Mouse (Mus musculus) erythroblast, embryonic 14.5 days (primary cell): ENCODE data around the gene Clec2e. TPM values are rescaled to one million over a fixed set of nuclear protein-coding genes. Genes with fewer than 3 reads are reported as not detected.
A peak's percentile ranks its signal among the peaks of the same experiment; 100 is the strongest.

ENCODE experiments used
- H3K27me3 ChIP-seq: 2 replicates; pipeline ENCODE4 v1.6.1; 2012; ENCODE audit warnings: inconsistent platforms; ENCODE audit not compliant: control insufficient read depth
- H3K36me3 ChIP-seq: 2 replicates; pipeline ENCODE4 v1.6.1; 2012; ENCODE audit warnings: mild to moderate bottlenecking, inconsistent platforms; ENCODE audit not compliant: control insufficient read depth
- H3K4me1 ChIP-seq: 2 replicates; pipeline ENCODE4 v1.6.1; 2012; ENCODE audit warnings: inconsistent platforms; ENCODE audit not compliant: control insufficient read depth
- H3K4me3 ChIP-seq: replicated peaks from 2 replicates; pipeline ENCODE3; 2012; ENCODE audit warnings: moderate library complexity, mild to moderate bottlenecking, inconsistent platforms
- H3K9me3 ChIP-seq: 2 replicates; pipeline ENCODE4 v1.6.1; 2012; ENCODE audit warnings: low read length, inconsistent platforms, mixed read lengths; ENCODE audit not compliant: control insufficient read depth
- GATA1 ChIP-seq: IDR thresholded peaks from 2 replicates; pipeline ENCODE4 v1.6.1; 2012; ENCODE audit warnings: low read length, inconsistent platforms, mixed read lengths
- TAL1 ChIP-seq: IDR thresholded peaks from 3 replicates; pipeline ENCODE4 v1.6.1; 2012; ENCODE audit warnings: low read length, inconsistent platforms, mixed read lengths
- polyA plus RNA-seq: library from polyadenylated mRNA; stranded (reverse); fragments of >175 nt; gene quantifications from 2 replicates; pipeline ENCODE4 v1.2.3, GENCODE M21; 2012

The Clec2e gene
- polyA plus RNA-seq, 1 experiment, result not detected

DNA sequence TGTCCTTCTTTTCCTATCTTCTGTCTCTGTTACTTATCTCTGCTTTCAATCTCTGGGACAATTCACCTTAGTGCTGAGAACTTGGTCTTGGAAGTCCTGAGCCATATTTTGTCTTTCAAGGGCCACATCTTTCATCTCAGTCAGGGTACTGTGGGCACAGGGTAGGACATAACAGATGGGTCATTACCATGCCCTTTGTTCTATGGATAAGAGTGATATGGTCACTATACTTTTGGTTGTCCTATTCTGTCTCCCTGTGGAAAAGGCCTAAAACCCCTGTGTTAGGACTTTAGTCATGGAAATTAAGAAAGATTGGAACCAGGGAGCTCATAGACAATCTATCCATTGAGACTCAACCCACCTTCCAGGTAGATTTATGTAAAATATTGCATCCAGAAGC lies 34.2 kb downstream of the Clec2e start:
- no peak for TF ChIP-seq GATA1
- no peak for TF ChIP-seq TAL1
- H3K9me3 ChIP-seq, result no peaks in the 10 kb centered on the region
- no peaks in the 10 kb centered on the region for H3K27me3 ChIP-seq
- no peak overlapping the region for H3K4me3 ChIP-seq
- no peaks in the 10 kb centered on the region for H3K36me3 ChIP-seq
- no peaks in the 10 kb centered on the region for H3K4me1 ChIP-seq

DNA sequence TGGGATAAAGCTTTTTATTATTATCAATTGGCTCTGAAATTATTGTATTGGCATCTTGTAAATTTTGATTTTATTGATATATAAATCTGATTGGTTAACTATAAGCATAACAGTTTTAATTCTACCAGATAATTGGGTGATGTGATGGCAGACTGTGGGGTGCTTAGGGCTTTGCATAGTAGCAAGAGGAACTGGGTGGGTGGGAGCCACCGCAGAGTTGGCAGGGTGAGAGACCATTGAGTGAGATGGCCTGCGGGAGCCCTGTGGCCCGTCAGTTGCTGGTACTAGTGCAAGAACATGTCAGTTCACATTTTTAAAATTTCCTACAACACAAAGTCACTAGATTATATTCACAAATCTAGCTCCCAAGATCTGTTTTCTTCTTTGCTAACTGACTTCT lies 34.9 kb downstream of the Clec2e start:
- H3K36me3 ChIP-seq, result no peaks in the 10 kb centered on the region
- no peaks in the 10 kb centered on the region for H3K27me3 ChIP-seq
- H3K4me3 ChIP-seq, result no peak overlapping the region
- TF ChIP-seq TAL1 (no peak), GATA1 (no peak)
- H3K9me3 ChIP-seq, result no peaks in the 10 kb centered on the region
- H3K4me1 ChIP-seq, result no peaks in the 10 kb centered on the region

DNA sequence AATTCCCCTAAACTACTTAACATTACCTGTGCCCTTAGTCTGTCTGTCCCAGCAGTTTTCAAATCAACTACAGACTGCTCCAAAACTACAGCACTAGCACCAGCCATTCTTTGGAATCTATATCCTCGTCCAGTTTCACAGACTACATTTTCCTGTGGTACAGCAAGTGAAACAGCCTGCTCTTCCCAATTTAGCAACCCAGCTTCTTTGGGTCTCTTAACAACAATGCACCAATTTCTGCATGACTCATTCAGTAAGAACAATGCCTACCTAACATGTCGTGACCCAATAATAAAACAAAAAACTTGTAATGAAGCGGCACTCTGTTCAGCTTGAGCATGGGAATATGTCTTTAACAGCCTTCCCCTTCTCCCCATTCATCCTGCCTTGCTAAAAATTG lies 35.3 kb downstream of the Clec2e start:
- no peak for TF ChIP-seq GATA1
- no peak for TF ChIP-seq TAL1
- H3K4me3 ChIP-seq, result no peak overlapping the region

DNA sequence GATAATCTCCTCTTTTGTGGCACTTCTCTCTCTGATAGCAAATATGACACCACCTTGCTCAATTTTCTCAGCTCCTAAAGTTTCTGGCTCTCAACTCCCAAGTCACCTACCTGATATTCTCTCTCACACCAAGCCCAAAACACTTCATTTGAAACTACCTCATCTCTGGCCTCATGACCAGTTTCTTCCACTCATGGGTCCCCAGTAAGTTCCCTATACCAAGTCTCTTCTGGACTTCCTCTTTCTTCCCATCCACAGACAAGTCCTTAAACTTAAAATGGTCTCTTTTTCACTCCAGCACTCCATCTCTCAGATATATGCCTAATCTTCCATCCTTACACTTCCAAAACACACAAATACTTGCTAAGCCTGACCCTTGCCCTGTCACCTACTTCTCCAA lies 42.7 kb downstream of the Clec2e start:
- Histone ChIP-seq H3K4me3 (no peak overlapping the region), H3K9me3 (no peaks in the 10 kb centered on the region), H3K36me3 (no peaks in the 10 kb centered on the region), H3K27me3 (no peaks in the 10 kb centered on the region), H3K4me1 (no peaks in the 10 kb centered on the region)
- TF ChIP-seq TAL1 (no peak), GATA1 (no peak)

More for the DNA sequence above, 35.3 kb downstream of the Clec2e start:
- H3K4me1 ChIP-seq, result no peaks in the 10 kb centered on the region
- no peaks in the 10 kb centered on the region for H3K27me3 ChIP-seq
- no peaks in the 10 kb centered on the region for H3K9me3 ChIP-seq
- no peaks in the 10 kb centered on the region for H3K36me3 ChIP-seq

DNA sequence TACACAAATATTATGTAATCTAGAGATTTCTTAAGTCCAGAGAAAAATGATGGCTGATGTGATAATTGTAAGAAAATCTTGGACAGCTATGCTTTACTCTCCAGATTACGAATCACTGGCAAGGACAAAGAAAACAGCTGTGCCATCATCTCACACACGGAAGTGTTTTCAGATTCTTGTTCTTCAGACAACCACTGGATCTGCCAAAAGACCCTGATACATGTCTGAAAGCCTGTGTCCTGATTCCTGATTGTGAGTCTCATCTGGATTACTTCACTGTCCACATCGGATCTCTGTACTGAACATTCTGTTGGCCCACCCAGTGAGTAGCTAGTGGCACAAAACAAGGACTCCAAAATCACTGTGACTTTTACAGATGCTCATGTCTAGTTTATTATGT lies 44.5 kb downstream of the Clec2e start:
- Histone ChIP-seq H3K36me3 (no peaks in the 10 kb centered on the region), H3K27me3 (no peaks in the 10 kb centered on the region), H3K4me1 (no peaks in the 10 kb centered on the region), H3K4me3 (no peak overlapping the region), H3K9me3 (no peaks in the 10 kb centered on the region)
- TF ChIP-seq TAL1, result no peak
- TF ChIP-seq GATA1, result no peak

DNA sequence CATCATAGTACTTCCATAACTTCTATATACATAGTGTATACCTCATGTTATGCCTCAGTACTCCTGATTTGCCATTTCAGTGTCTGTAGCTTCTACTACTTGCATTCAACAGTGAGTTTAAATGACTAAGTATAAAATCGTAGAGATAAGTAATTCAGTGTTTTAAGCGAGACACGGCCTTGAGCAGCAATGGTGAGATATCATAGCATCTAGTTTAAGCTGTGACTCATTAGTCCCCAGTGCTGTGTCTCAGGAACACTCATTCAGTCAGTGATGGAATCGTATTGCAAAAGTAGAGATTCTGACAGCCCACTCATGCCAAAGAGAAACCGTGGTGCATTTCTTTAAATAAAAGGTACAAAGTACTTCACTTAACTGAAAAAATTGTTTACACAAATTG lies 49.0 kb downstream of the Clec2e start:
- H3K4me1 ChIP-seq, result peaks cover 6% of the 10 kb centered on the region
- TF ChIP-seq TAL1 (no peak), GATA1 (no peak)
- H3K4me3 ChIP-seq, result no peak overlapping the region
- H3K27me3 ChIP-seq, result no peaks in the 10 kb centered on the region
- no peaks in the 10 kb centered on the region for H3K36me3 ChIP-seq
- H3K9me3 ChIP-seq, result no peaks in the 10 kb centered on the region

DNA sequence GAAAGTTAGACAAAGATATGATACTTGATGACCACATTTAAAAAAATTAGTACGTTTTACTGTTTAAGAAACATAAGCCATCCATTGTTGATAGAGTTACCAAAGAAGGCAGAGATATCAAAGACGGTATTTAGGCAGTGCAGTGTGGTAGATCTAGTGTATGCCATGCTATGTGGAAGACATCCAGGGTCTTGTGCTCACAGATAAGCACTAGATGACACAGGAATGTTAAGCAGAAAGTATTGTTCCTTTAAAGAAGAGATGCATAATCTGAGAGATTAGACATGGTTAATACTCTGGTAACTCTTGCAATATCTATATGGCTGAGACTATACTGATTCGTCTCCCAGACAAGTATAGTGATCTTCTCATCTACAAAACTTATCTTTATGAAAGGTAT lies 49.6 kb downstream of the Clec2e start:
- Histone ChIP-seq H3K4me3 (no peak overlapping the region), H3K4me1 (peaks cover 6% of the 10 kb centered on the region), H3K27me3 (no peaks in the 10 kb centered on the region), H3K9me3 (no peaks in the 10 kb centered on the region), H3K36me3 (no peaks in the 10 kb centered on the region)
- no peak for TF ChIP-seq TAL1
- TF ChIP-seq GATA1, result no peak

DNA sequence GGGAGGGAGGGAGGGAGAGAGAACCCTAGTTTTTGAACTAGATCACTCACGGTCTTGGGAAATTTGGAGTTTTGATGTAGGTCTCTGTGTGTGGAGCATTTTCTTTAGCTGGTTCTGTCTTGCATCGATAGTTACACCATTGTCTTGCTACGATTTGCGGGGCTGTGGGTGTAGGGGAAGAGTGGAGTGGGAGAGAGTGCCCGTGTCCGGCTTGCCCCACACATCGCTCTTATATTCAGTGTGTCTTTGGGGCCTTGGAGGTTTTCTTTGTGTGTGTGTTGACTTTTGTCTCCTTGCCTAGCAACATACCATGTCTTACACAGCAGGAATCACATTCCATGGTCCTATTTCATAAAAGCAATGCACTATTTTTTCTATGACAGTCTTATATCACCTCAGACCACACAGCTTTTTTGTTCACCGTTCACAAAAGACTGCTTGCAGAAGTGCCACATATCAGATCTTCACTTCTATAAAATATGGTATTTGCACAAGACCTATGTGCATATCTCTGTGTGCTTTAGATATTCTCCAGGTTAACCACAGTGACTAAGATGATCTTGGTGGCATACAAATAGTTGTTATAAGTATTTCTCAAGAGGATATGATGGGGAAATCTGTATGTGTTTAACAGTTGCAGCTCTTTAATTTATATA lies 51.0 kb downstream of the Clec2e start:
- H3K9me3 ChIP-seq, result no peaks in the 10 kb centered on the region

DNA sequence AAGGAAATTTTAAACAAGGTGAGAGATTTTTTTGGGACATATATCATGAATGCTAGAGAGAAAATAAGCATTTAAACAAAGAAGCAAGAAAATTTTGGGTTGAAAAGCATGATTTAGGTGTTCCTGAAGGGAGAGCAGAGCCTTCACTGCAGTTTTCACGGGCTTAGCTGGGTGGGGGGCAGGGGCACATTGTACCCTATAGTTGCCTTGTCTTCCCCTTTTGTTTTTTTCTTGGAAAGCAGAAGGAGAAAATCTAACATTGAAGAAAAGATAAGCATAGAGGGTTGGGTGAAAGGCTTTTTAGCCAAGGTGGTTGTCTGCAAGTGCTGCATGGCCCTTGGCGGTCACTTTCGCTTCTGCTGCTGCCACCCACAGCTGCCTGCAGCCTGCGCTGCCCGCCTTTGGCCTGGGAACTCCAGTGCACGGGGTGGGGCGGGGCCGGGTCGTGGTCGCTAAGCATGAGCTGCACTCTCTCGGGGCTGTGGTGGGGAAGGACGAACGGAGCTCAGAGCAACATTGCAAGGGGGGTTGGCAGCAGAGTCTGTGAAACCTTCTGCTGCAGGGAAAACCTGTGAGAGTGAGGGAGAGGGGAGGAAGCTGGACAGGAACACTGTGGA lies 51.7 kb downstream of the Clec2e start:
- Histone ChIP-seq H3K27me3 (no peaks in the 10 kb centered on the region), H3K36me3 (no peaks in the 10 kb centered on the region), H3K4me3 (peak overlapping the region; percentile 60), H3K9me3 (no peaks in the 10 kb centered on the region), H3K4me1 (peaks cover 6% of the 10 kb centered on the region)
- TF ChIP-seq GATA1 (no peak), TAL1 (no peak)

More for the DNA sequence above, 51.0 kb downstream of the Clec2e start:
- Histone ChIP-seq H3K4me1 (peaks cover 6% of the 10 kb centered on the region), H3K27me3 (no peaks in the 10 kb centered on the region), H3K36me3 (no peaks in the 10 kb centered on the region), H3K4me3 (peak overlapping the region; percentile 33)
- TF ChIP-seq TAL1, result no peak
- no peak for TF ChIP-seq GATA1
